Mouse (Mus musculus): ENCODE results near the gene Hsf5.

DNA sequence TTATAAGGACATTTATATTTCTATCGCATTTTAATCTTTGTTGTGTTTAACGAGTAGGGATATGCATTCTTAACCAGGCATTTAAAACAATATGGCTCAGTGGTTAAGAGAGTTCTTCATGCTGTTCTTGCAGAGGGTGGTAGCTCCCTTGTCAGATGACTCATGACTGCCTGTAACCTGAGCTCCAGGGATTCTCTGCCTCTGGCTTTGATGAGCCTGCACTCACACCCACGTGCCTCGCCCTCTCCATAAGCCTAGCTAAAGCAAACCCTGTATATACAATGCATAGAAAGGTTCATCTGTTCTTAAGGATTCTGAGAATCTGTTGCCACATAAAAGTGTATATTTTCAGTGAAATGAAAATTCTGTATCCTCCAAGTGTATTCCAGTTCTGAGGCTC, 6.2 kb downstream of the Hsf5 start:
- no peak for TF ChIP-seq CTCF (IDR thresholded peaks at IDR 0.05; ENCODE audit: borderline replicate concordance, control insufficient read depth, extremely low read depth, insufficient read depth, low read length, poor library complexity)
- TF ChIP-seq POLR2A (IDR thresholded peaks at IDR 0.05; ENCODE audit: control insufficient read depth, extremely low read depth, insufficient read depth, low read length, poor library complexity): no peak

All from thymus, adult 2 months (tissue).